Mouse (Mus musculus): ENCODE data around the gene Syne1. TPM values are rescaled to one million over a fixed set of nuclear protein-coding genes. Genes with fewer than 3 reads are reported as not detected.

Syne1 gene
- 30.6 TPM for polyA plus RNA-seq (2017; shearing (Covaris generic))

DNA sequence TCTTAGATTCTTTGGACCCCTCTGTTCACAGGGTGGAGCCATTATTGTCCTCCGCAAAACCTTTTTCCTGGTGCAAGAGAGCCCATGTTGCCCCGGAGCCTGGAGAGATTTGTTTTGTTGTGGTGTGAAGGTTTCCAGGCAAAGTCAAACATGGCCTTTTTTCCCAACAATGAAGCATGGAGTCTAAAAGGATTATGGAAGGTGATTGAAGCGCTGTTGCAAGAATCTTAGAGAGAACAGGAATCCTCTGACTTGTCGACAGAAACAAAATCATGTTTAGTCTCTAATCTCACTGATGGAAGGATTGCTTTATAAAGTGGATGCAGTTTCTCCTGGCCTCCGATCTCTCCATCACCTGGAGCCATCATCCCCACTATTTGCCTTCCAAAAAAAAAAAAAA, at the start of gene Syne1:
Syne1 (minus strand) TSS at position 101 of the 400 bp plus-strand sequence.

DNA sequence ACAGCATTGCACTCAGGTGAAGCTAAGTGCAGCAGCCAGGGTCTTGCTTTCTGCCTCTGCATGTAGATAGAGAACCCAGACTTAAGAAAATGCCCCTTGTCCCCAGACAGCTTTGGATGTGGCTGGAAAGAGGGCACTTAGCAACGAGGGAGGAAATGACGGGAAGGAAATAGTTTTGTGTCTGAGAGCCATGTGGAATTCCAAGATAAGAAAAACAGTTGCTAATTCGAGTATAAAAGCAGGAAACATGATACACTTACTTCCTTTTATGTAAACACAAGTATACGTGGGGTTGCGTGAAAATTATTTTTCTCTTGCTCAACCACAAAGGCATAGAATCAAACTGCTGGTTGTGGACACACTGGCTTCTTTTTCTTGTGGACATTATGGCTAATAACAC, 42.2 kb upstream of the Syne1 start, which contains the start of gene Myct1:
Myct1 (plus strand) TSS at position 312 of the 400 bp plus-strand sequence.

DNA sequence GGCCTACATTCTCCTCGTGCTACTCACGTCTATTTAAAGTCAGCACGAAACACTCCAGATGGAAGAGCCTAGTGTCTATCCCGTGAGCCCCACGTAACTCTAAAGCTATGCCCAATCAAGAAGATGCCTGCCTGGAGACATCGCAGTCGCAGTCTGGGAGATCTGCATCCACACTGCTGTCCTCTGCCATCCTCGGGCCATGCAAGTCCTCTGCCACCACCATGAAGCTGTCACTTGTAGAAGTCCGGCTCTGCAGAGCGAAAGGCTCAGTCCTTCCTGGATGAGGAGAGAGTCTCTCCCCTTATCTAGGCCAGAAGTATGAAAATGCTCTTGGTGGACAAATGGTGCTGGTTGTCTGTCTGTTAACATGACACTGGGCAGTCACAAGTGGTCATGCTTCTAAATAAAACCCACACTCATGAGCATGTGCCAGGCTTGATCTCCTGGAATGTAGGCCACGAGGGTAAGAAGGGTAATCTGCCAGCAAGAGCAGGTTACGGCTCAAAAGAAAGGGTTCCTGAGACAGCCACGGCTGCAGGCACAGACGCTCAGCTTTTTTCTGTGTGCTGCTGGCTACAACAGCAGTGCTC, 482.5 kb downstream of the Syne1 start, which contains the start of gene Gm10097:
Gm10097 (plus strand) TSS at position 517 of the 590 bp plus-strand sequence.

Other genes starting within 250 kb of the Syne1 start
- 0.10 TPM for gene Myct1, start 42.3 kb upstream of the Syne1 start, polyA plus RNA-seq (2017; shearing (Covaris generic))
- not detected for gene Vip, start 87.7 kb upstream of the Syne1 start, polyA plus RNA-seq (2017; shearing (Covaris generic))